28 mouse cellular contexts compared by ENCODE assay signal in genomic region chr1:64625214-64625613, GRCm38 (mm10).
"Had no signal": no experiment of that assay in that cellular context is flagged by ENCODE, and none has a peak within 500 bp of the region (broad histone marks: within the 10 kb centered on the region; RNA-seq: fewer than 3 reads in every experiment).

No protein-coding gene starts in this region.

- H3K36me3 ChIP-seq: embryonic facial prominence, embryonic 10.5 days; embryonic facial prominence, embryonic 12.5 days; embryonic facial prominence, embryonic 13.5 days; embryonic facial prominence, embryonic 15.5 days; forebrain, embryonic 10.5 days; forebrain, embryonic 12.5 days; forebrain, embryonic 15.5 days had no signal

- H3K27ac ChIP-seq: embryonic facial prominence, embryonic 10.5 days; embryonic facial prominence, embryonic 12.5 days; embryonic facial prominence, embryonic 13.5 days; embryonic facial prominence, embryonic 15.5 days; forebrain, embryonic 10.5 days; forebrain, embryonic 12.5 days; forebrain, embryonic 13.5 days; forebrain, embryonic 15.5 days; gastrocnemius, adult 2 months; heart, adult 2 months had no signal

- H3K27me3 ChIP-seq: embryonic facial prominence, embryonic 12.5 days; embryonic facial prominence, embryonic 13.5 days; embryonic facial prominence, embryonic 15.5 days; forebrain, embryonic 12.5 days; forebrain, embryonic 13.5 days; forebrain, embryonic 15.5 days had no signal

- H3K9me3 ChIP-seq: embryonic facial prominence, embryonic 10.5 days; embryonic facial prominence, embryonic 12.5 days; embryonic facial prominence, embryonic 13.5 days; embryonic facial prominence, embryonic 15.5 days; forebrain, embryonic 10.5 days; forebrain, embryonic 12.5 days; forebrain, embryonic 13.5 days; forebrain, embryonic 15.5 days had no signal

- H3K9ac ChIP-seq: embryonic facial prominence, embryonic 12.5 days; embryonic facial prominence, embryonic 13.5 days; embryonic facial prominence, embryonic 15.5 days; forebrain, embryonic 12.5 days; forebrain, embryonic 13.5 days; forebrain, embryonic 15.5 days; forebrain, postnatal 0 days had no signal

- H3K4me3 ChIP-seq: embryonic facial prominence, embryonic 10.5 days; embryonic facial prominence, embryonic 12.5 days; embryonic facial prominence, embryonic 13.5 days; embryonic facial prominence, embryonic 15.5 days; erythroblast, embryonic 14.5 days; forebrain, embryonic 10.5 days; forebrain, embryonic 12.5 days; forebrain, embryonic 13.5 days; forebrain, embryonic 15.5 days; gastrocnemius, adult 2 months; heart, adult 2 months had no signal

- H3K4me2 ChIP-seq: embryonic facial prominence, embryonic 12.5 days; embryonic facial prominence, embryonic 13.5 days; embryonic facial prominence, embryonic 15.5 days; forebrain, embryonic 12.5 days; forebrain, embryonic 13.5 days; forebrain, embryonic 15.5 days had no signal

- DNase-seq: cerebellum, adult 2 months; cerebellum, adult 8-10 months; cerebellum, adult 9-10 months; cerebellum, adult 9-11 months; cerebellum, postnatal 10 days; cerebellum, postnatal 14 days; cerebellum, postnatal 25 days; cerebellum, postnatal 36 days; embryo, embryonic 11 days; forebrain, postnatal 0 days; gastrocnemius, adult 2 months; gastrocnemius, postnatal 10 days; gastrocnemius, postnatal 14 days; gastrocnemius, postnatal 25 days; gastrocnemius, postnatal 36 days; heart, adult 18-20 months; heart, adult 2 months had no signal

- H3K4me1 ChIP-seq: embryonic facial prominence, embryonic 12.5 days; embryonic facial prominence, embryonic 13.5 days; embryonic facial prominence, embryonic 15.5 days; forebrain, embryonic 12.5 days; forebrain, embryonic 13.5 days; forebrain, embryonic 15.5 days had no signal

- ATAC-seq: forebrain, embryonic 13.5 days; forebrain, embryonic 14.5 days; forebrain, embryonic 15.5 days; forebrain, embryonic 16.5 days; forebrain, postnatal 0 days had no signal
